Mouse (Mus musculus): ENCODE data around the gene Slc2a10. TPM values are rescaled to one million over a fixed set of nuclear protein-coding genes. Genes with fewer than 3 reads are reported as not detected.

Slc2a10 gene
- 0.16 and 0.23 TPM in 2 replicates for polyA plus RNA-seq (2012; rRNA removed)
- polyA plus RNA-seq (2014; fragmentation: Nextera tagmentation; extraction: Ambion mirVana), result 0.13 and 0.16 TPM in 2 replicates

DNA sequence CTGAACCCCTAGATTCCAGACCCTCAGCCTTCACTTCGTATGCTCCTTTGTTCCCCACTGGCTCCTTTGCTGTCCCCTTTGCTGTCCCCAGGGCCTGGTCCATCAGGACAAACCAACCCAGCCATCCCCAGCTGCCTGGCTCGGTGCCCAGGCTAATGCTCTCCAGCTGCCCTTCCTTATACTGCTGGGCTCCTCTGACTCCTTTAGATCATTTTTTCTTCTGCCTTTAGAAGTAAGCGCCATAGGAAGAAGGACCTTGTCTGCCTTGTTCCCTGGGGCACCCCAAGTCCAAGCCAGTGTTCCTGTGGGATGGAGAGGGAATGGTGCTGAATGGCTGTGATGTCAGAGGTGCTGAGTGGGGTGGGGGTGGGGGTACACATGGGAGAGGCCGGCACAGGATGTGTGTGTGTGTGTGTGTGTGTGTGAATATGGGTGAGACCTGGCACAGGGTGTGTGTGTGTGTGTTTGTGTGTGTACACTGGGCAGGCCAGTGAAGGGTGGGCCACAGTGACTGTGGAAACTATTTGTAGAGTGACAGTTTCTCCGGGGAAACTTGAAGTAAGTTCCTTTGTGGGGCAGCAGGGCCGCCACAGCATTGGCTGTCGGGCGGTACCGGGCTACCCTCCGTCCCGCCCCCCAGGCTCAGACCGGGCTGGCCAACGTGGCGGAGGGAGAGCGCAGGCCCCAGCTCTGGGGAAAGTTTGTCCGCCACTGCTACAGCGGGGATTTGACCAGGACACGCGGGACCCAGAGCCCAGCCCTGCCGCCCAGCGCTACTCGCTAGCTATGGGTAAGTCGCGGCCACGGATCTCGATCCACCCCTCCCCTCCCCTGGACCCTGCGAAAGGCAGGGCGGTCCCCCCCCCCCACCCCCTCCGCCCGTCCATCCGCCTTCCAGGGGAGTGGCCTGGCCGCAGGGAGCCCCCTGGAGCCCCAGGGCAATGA lies at the start of gene Slc2a10:
Gene Slc2a10, plus strand, starts transcription at position 529 of the 945 bp plus-strand sequence.
- Histone ChIP-seq H3K9ac (replicated peaks) (no peak within 1 kb of the TSS), H3K4me1 (replicated peaks; ENCODE audit: control insufficient read depth in 2 of 2, insufficient read depth in 2 of 2, low read length in 1 of 2) (no peaks in the 10 kb centered on the region), H3K9me3 (ENCODE audit: control insufficient read depth, low read length) (no peaks in the 10 kb centered on the region), H3K4me3 (ENCODE audit: insufficient read depth in 1 of 2, low read depth in 2 of 2, low read length in 2 of 2) (peak within 1 kb of the TSS; percentile 21 to 31; a peak in 3 of 4 replicates), H3K27ac (no peak within 1 kb of the TSS), H3K4me2 (ENCODE audit: low read depth) (peak within 1 kb of the TSS; percentile 39), H3K27me3 (ENCODE audit: control insufficient read depth, insufficient read depth, low read length) (no peaks in the 10 kb centered on the region; the same call in 1 of the 2 replicates), H3K36me3 (replicated peaks; ENCODE audit: control insufficient read depth, insufficient read depth, low read depth) (no peaks in the 10 kb centered on the region)
- ATAC-seq (ENCODE audit: insufficient read depth) (no peak), DNase-seq (ENCODE audit: low read depth in 3 of 3, low spot score in 3 of 3) (no peak)
- WGBS (ENCODE audit: insufficient replicate concordance), result 8% methylated on average over 31 of the region's 32 CpGs
- TF ChIP-seq EP300 (IDR thresholded peaks at IDR 0.05; ENCODE audit: low read depth) (no peak), CTCF (IDR thresholded peaks at IDR 0.05; ENCODE audit: low read depth) (no peak)

DNA sequence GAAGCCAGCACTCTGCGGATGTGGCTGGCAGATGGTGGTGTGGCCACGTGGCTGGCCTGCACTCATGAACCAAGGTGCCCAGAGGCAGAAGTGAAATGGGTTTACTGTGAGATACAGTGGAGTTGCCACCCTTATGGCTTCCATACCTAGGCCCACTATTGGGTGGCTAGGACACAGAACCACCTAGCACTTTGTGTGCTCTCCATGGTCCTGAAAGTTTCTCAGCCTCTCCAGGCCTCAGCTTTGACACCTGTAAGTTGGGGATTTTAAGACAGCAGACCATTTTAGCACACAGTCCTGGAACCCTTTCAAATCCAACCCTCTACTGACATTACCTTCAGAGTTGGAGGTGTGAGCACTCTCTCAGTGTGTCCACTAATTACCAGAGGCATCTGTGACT lies 46.9 kb upstream of the Slc2a10 start:
- ATAC-seq (ENCODE audit: insufficient read depth) (no peak), DNase-seq (ENCODE audit: low read depth in 3 of 3, low spot score in 3 of 3) (no peak)
- H3K4me2 ChIP-seq (ENCODE audit: low read depth), result no peak overlapping the region
- WGBS (ENCODE audit: insufficient replicate concordance), result 41% methylated on average over 2 of the region's 2 CpGs
- H3K27me3 ChIP-seq (ENCODE audit: control insufficient read depth, insufficient read depth, low read length), result no peaks in the 10 kb centered on the region
- H3K36me3 ChIP-seq (replicated peaks; ENCODE audit: control insufficient read depth, insufficient read depth, low read depth), result no peaks in the 10 kb centered on the region
- H3K27ac ChIP-seq, result no peak overlapping the region
- no peaks in the 10 kb centered on the region for H3K9me3 ChIP-seq (ENCODE audit: control insufficient read depth, low read length)
- no peak overlapping the region for H3K9ac ChIP-seq (replicated peaks)
- TF ChIP-seq CTCF (IDR thresholded peaks at IDR 0.05; ENCODE audit: low read depth) (no peak), EP300 (IDR thresholded peaks at IDR 0.05; ENCODE audit: low read depth) (no peak)
- H3K4me3 ChIP-seq (ENCODE audit: insufficient read depth in 1 of 2, low read depth in 2 of 2, low read length in 2 of 2), result no peak overlapping the region
- H3K4me1 ChIP-seq (replicated peaks; ENCODE audit: control insufficient read depth in 2 of 2, insufficient read depth in 2 of 2, low read length in 1 of 2), result no peaks in the 10 kb centered on the region; a peak in 1 of 4 replicates

DNA sequence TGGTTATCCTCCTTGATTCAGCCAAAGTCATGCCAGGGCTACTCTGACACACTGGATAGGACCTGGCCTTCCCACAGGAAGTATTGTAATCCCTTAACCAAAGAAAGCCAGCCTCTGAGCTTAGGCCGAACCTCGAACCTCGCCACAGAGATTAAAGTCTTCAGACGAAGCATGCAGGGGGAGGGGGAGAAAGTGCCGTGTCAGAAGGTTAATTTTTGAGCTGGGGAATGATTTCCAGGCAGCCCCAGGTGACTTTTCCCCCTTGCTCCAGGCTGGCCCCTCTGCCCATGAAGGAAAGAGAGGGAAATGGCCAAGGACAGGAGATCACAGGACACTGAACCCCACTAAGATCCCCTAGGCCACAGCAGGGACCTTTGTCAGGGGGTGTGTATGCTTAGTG lies 45.4 kb upstream of the Slc2a10 start:
- Histone ChIP-seq H3K4me3 (ENCODE audit: insufficient read depth in 1 of 2, low read depth in 2 of 2, low read length in 2 of 2) (no peak overlapping the region), H3K4me1 (replicated peaks; ENCODE audit: control insufficient read depth in 2 of 2, insufficient read depth in 2 of 2, low read length in 1 of 2) (no peaks in the 10 kb centered on the region), H3K27me3 (ENCODE audit: control insufficient read depth, insufficient read depth, low read length) (no peaks in the 10 kb centered on the region), H3K4me2 (ENCODE audit: low read depth) (no peak overlapping the region), H3K9me3 (ENCODE audit: control insufficient read depth, low read length) (no peaks in the 10 kb centered on the region), H3K9ac (replicated peaks) (no peak overlapping the region), H3K36me3 (replicated peaks; ENCODE audit: control insufficient read depth, insufficient read depth, low read depth) (no peaks in the 10 kb centered on the region), H3K27ac (no peak overlapping the region)
- TF ChIP-seq CTCF (IDR thresholded peaks at IDR 0.05; ENCODE audit: low read depth) (no peak), EP300 (IDR thresholded peaks at IDR 0.05; ENCODE audit: low read depth) (no peak)
- WGBS (ENCODE audit: insufficient replicate concordance), result 40% methylated on average over 5 of the region's 5 CpGs
- no peak for ATAC-seq (ENCODE audit: insufficient read depth)
- DNase-seq (ENCODE audit: low read depth in 3 of 3, low spot score in 3 of 3), result no peak

DNA sequence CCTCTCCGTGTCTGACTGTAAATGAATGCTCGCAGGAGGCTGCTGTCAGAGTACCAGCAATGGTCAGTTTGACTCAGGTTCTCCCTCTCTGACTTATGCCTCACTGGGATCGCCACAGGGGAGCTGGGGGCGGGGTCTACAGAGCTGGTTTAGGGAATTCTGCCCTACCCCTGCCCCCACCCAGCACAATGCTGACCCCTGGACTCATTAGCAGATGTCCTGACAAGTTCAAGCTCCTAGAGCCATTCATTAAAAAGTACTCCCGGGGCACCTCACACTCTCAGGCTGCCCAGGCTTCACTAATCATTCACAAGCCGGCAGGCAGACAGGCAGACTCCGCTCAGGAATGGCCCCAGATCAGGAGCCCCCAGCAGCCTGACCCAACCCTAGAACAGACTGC lies 43.9 kb upstream of the Slc2a10 start:
- Histone ChIP-seq H3K27me3 (ENCODE audit: control insufficient read depth, insufficient read depth, low read length) (no peaks in the 10 kb centered on the region), H3K9ac (replicated peaks) (no peak overlapping the region), H3K4me3 (ENCODE audit: insufficient read depth in 1 of 2, low read depth in 2 of 2, low read length in 2 of 2) (no peak overlapping the region), H3K9me3 (ENCODE audit: control insufficient read depth, low read length) (no peaks in the 10 kb centered on the region), H3K4me1 (replicated peaks; ENCODE audit: control insufficient read depth in 2 of 2, insufficient read depth in 2 of 2, low read length in 1 of 2) (no peaks in the 10 kb centered on the region), H3K4me2 (ENCODE audit: low read depth) (no peak overlapping the region), H3K27ac (no peak overlapping the region), H3K36me3 (replicated peaks; ENCODE audit: control insufficient read depth, insufficient read depth, low read depth) (no peaks in the 10 kb centered on the region)
- DNase-seq (ENCODE audit: low read depth in 3 of 3, low spot score in 3 of 3) (no peak), ATAC-seq (ENCODE audit: insufficient read depth) (no peak)
- no peak for TF ChIP-seq EP300 (IDR thresholded peaks at IDR 0.05; ENCODE audit: low read depth)
- TF ChIP-seq CTCF (IDR thresholded peaks at IDR 0.05; ENCODE audit: low read depth), result no peak
- 34% methylated on average over 7 of the region's 7 CpGs for WGBS (ENCODE audit: insufficient replicate concordance)

DNA sequence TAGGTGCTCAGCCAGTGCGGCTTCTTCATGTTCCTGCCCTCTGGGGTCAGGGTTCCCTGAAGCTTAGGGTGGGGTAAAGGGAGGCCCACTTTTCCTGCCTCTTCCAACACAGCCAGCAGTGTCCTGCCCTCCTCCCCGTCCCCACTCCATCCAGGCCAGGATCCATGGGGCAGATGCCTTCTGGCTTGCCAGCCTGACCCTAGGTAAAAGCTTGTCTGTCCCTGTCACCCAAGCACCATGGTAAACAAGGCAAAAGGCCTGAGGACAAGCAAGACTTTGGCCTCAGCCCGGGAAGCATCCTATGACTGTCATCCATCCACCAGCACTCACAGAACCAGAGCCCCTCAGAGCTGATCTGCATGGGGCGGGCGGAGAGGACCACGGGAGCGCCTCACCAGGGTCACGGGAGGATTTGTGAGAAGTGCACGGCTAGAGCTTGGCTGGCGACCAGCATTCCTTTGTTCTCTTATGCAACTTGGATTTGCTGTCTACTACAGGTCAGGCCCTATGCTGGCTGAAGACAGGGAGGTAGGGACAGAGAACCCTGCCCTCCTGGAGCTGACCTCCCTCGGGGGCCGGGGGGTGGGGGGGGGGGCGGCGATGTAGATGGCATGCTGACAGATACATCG lies 35.6 kb upstream of the Slc2a10 start:
- H3K9me3 ChIP-seq (ENCODE audit: control insufficient read depth, low read length), result no peaks in the 10 kb centered on the region
- no peak overlapping the region for H3K9ac ChIP-seq (replicated peaks)
- no peak overlapping the region for H3K4me2 ChIP-seq (ENCODE audit: low read depth)
- no peak overlapping the region for H3K4me3 ChIP-seq (ENCODE audit: insufficient read depth in 1 of 2, low read depth in 2 of 2, low read length in 2 of 2)
- H3K27me3 ChIP-seq (ENCODE audit: control insufficient read depth, insufficient read depth, low read length), result peaks cover 2% of the 10 kb centered on the region; the same call in 1 of the 2 replicates
- DNase-seq (ENCODE audit: low read depth in 3 of 3, low spot score in 3 of 3) (no peak), ATAC-seq (ENCODE audit: insufficient read depth) (peak; percentile 40; the same call in 1 of the 2 replicates)
- no peak overlapping the region for H3K27ac ChIP-seq
- TF ChIP-seq EP300 (IDR thresholded peaks at IDR 0.05; ENCODE audit: low read depth), result no peak
- no peak for TF ChIP-seq CTCF (IDR thresholded peaks at IDR 0.05; ENCODE audit: low read depth)
- no peaks in the 10 kb centered on the region; a peak in 1 of 4 replicates for H3K4me1 ChIP-seq (replicated peaks; ENCODE audit: control insufficient read depth in 2 of 2, insufficient read depth in 2 of 2, low read length in 1 of 2)
- no peaks in the 10 kb centered on the region for H3K36me3 ChIP-seq (replicated peaks; ENCODE audit: control insufficient read depth, insufficient read depth, low read depth)
- WGBS (ENCODE audit: insufficient replicate concordance), result 57% methylated on average over 14 of the region's 15 CpGs
